13 mouse cellular contexts compared by ENCODE assay signal in the genomic region with DNA sequence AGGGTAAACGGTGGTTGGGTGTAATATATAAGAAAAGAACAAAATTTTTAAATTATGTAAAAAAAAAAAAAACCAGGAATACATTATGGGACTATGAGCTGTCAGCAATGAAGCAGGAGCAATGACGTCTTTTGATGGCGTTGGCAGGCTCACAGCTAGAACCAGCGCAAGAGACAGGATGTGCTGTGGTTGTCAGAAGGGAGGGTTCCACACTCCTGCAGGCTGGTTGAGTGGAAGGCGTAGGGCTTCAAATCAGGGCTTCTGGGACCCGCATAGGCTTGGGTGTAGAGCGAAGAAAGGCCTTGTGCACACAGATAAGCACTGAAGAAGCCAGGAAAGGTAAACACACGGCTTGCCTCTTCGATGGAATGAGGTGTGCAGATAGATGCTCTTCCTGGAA. TPM values are rescaled to one million over a fixed set of nuclear protein-coding genes. Genes with fewer than 3 reads are reported as not detected.
"Had no signal": no experiment of that assay in that cellular context is flagged by ENCODE, and none has a peak within 500 bp of the region (broad histone marks: within the 10 kb centered on the region; RNA-seq: fewer than 3 reads in every experiment).

No protein-coding gene starts in this region.

- ATAC-seq: liver, embryonic 12.5 days; midbrain, embryonic 13.5 days had no signal

- DNase-seq: kidney, adult 18-20 months; kidney, postnatal 10 days; kidney, postnatal 4 days had no signal

RNA-seq across cellular contexts. Expression of gene Pdcd1lg2, which starts 56.1 kb away (rescaled TPM):
- total RNA-seq: layer of hippocampus, adult 2 months; layer of hippocampus, postnatal 14 days; megakaryocyte progenitor cell, adult 5-6 weeks had no signal
- polyA plus RNA-seq: kidney, embryonic 14.5 days; limb, embryonic 11.5 days; limb, embryonic 15.5 days; neural tube, embryonic 12.5 days; stomach, embryonic 14.5 days had no signal
